Mouse (Mus musculus): ENCODE measurements around the gene Alkbh7. TPM values are rescaled to one million over a fixed set of nuclear protein-coding genes. Genes with fewer than 3 reads are reported as not detected.
A peak's percentile ranks its signal among the peaks of the same experiment; 100 is the strongest.

Alkbh7 gene
- total and polyA plus RNA-seq, 3 experiments = 21.2 to 51.8 (median 35.4) TPM

- DNase-seq (ENCODE audit: extremely low read depth) = no peak
- peaks cover 10% of the 10 kb centered on the region for H3K79me2 ChIP-seq (replicated peaks; ENCODE audit: control insufficient read depth, extremely low read depth, insufficient read depth, poor library complexity, severe bottlenecking)
- in situ Hi-C loops (cut with MboI; ENCODE audit: low pct_ligation_motif_present, low pct_unique_long_range_greater_than_20kb, low sequenced_read_pairs) (loop anchor here (10.0 kb wide), 2 partner anchors 208 to 338 kb away; no protein-coding TSS in a partner anchor), dilution Hi-C loops (cut with MboI; ENCODE audit: extremely low pct_ligation_motif_present, extremely low pct_unique_long_range_greater_than_20kb, low sequenced_read_pairs) (no loop called here)
- H3K9ac ChIP-seq (ENCODE audit: insufficient read depth, low read depth) = no peak overlapping the region
- H3K9me3 ChIP-seq (replicated peaks; ENCODE audit: low read length) = no peaks in the 10 kb centered on the region
- H3K27ac ChIP-seq (ENCODE audit: insufficient read depth, low read depth) = no peak overlapping the region
- no peaks in the 10 kb centered on the region for H3K27me3 ChIP-seq (replicated peaks)
- no peak overlapping the region for H3K4me2 ChIP-seq (ENCODE audit: insufficient read depth, low read depth, poor library complexity, severe bottlenecking)
- TF ChIP-seq HCFC1 (IDR thresholded peaks at IDR 0.05; ENCODE audit: low read depth, low read length) (no peak), USF1 (IDR thresholded peaks at IDR 0.05; ENCODE audit: low read depth, low read length) (no peak), E2F4 (IDR thresholded peaks at IDR 0.05; ENCODE audit: insufficient replicate concordance, low read depth, low read length) (no peak), SMC3 (IDR thresholded peaks at IDR 0.05; ENCODE audit: low read depth, low read length) (no peak), EP300 (IDR thresholded peaks at IDR 0.05; ENCODE audit: low read length) (no peak), RCOR1 (conservative IDR thresholded peaks at IDR 0.05; ENCODE audit: low read depth, low read length) (no peak), PAX5 (IDR thresholded peaks at IDR 0.05; ENCODE audit: low read length) (no peak), MEF2A (IDR thresholded peaks at IDR 0.05; ENCODE audit: borderline replicate concordance, low read depth, low read length) (no peak), IRF4 (IDR thresholded peaks at IDR 0.05; ENCODE audit: low read depth, low read length) (no peak), CHD2 (IDR thresholded peaks at IDR 0.05; ENCODE audit: low read length) (no peak), ZC3H11A (IDR thresholded peaks at IDR 0.05; ENCODE audit: low read depth, low read length) (no peak), KAT2A (IDR thresholded peaks at IDR 0.05; ENCODE audit: insufficient replicate concordance, low read length) (no peak), MAFK (IDR thresholded peaks at IDR 0.05; ENCODE audit: insufficient replicate concordance, low read length) (no peak), ZKSCAN1 (IDR thresholded peaks at IDR 0.05; ENCODE audit: borderline replicate concordance, low read depth, low read length) (no peak), CTCF (conservative IDR thresholded peaks at IDR 0.05 in 1 of 2, IDR thresholded peaks at IDR 0.05 in 1 of 2; ENCODE audit: low read depth in 2 of 2, low read length in 2 of 2) (no peak), JUN (IDR thresholded peaks at IDR 0.05; ENCODE audit: insufficient read depth, low read depth, low read length) (no peak), ETS1 (conservative IDR thresholded peaks at IDR 0.05; ENCODE audit: low read depth, low read length) (no peak), ZNF384 (IDR thresholded peaks at IDR 0.05; ENCODE audit: low read depth, low read length) (no peak), CHD1 (IDR thresholded peaks at IDR 0.05; ENCODE audit: low read depth, low read length) (no peak), GABPA (IDR thresholded peaks at IDR 0.05; ENCODE audit: insufficient replicate concordance, low read depth, low read length) (no peak)
- peaks cover 50 to 84% of the 10 kb centered on the region in 2 experiments for H3K36me3 ChIP-seq (replicated peaks in 1 of 2; ENCODE audit: control insufficient read depth in 1 of 2, insufficient read depth in 1 of 2, low read length in 1 of 2)
- no peak overlapping the region for H3K4me3 ChIP-seq (replicated peaks in 1 of 3; ENCODE audit: low read depth in 2 of 3, low read length in 2 of 3, poor library complexity in 1 of 3)
- H3K4me1 ChIP-seq (ENCODE audit: control insufficient read depth in 1 of 2, insufficient read depth in 2 of 2) = peaks cover 8 to 45% of the 10 kb centered on the region in 2 experiments
Measured at GRCm38 (mm10) chr17:56996506-56996905, 633 bp upstream of the Alkbh7 start.

DNA sequence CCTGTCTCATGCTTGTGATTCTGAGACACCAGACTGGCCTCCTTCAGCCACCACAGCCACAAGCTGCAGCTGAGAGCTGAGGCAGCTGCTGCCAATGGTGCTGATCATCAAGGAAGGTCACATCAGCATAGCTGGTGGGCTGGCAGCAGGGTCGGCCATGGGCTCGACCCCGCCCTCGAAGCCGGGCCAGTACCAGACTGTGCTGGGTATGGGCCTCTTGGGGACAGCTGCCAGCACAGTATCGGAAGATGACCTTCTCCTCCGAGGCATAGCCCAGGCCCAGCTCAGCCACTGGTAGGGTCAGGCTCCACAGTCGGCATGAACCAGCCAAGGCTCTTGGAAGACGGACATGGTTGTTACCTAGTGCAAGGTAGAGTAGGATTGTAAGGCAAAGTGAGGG lies 2.3 kb downstream of the Alkbh7 start:
- Histone ChIP-seq H3K9ac (ENCODE audit: insufficient read depth, low read depth) (no peak overlapping the region), H3K9me3 (replicated peaks; ENCODE audit: low read length) (no peaks in the 10 kb centered on the region), H3K36me3 (replicated peaks in 1 of 2; ENCODE audit: control insufficient read depth in 1 of 2, insufficient read depth in 1 of 2, low read length in 1 of 2) (peaks cover 49 to 85% of the 10 kb centered on the region in 2 experiments), H3K4me2 (ENCODE audit: insufficient read depth, low read depth, poor library complexity, severe bottlenecking) (no peak overlapping the region), H3K4me3 (replicated peaks in 1 of 3; ENCODE audit: low read depth in 2 of 3, low read length in 2 of 3, poor library complexity in 1 of 3) (no peak overlapping the region), H3K4me1 (ENCODE audit: control insufficient read depth in 1 of 2, insufficient read depth in 2 of 2) (peaks cover 4 to 33% of the 10 kb centered on the region in 2 experiments; a peak in 3 of 4 replicates), H3K27ac (ENCODE audit: insufficient read depth, low read depth) (no peak overlapping the region), H3K27me3 (replicated peaks) (no peaks in the 10 kb centered on the region), H3K79me2 (replicated peaks; ENCODE audit: control insufficient read depth, extremely low read depth, insufficient read depth, poor library complexity, severe bottlenecking) (no peaks in the 10 kb centered on the region)
- DNase-seq (ENCODE audit: extremely low read depth) = no peak
- TF ChIP-seq BHLHE40 (IDR thresholded peaks at IDR 0.05; ENCODE audit: low read depth, low read length) = 0 out of 2 replicates have a peak, but pooled peaks have one; percentile 26
- TF ChIP-seq SIN3A (IDR thresholded peaks at IDR 0.05; ENCODE audit: low read length) = no peak
- in situ Hi-C loops (cut with MboI; ENCODE audit: low pct_ligation_motif_present, low pct_unique_long_range_greater_than_20kb, low sequenced_read_pairs) = loop anchor here (10.0 kb wide), 2 partner anchors 205 to 335 kb away; no protein-coding TSS in a partner anchor
- dilution Hi-C loops (cut with MboI; ENCODE audit: extremely low pct_ligation_motif_present, extremely low pct_unique_long_range_greater_than_20kb, low sequenced_read_pairs) = no loop called here
